Mouse (Mus musculus): ENCODE measurements around the gene Bpifb1.
A peak's percentile ranks its signal among the peaks of the same experiment; 100 is the strongest.
"Not testable (repeated sequence)": the region's sequence is repeated elsewhere in the genome, so short reads cannot be mapped to it uniquely, and the experiment has no call there.

Bpifb1 gene

GRCm38 (mm10) chr2:154190546-154191258, at the start of gene Bpifb1:
Gene Bpifb1 (plus strand): TSS chr2:154190818.
- no peak for DNase-seq

- no peak for DNase-seq
Measured at GRCm38 (mm10) chr2:154142580-154142979, 48.0 kb upstream of the Bpifb1 start, which contains the start of gene Bpifa1. Gene Bpifa1 (plus strand): TSS chr2:154142880.

GRCm38 (mm10) chr2:154143735-154144134, 46.9 kb upstream of the Bpifb1 start:
- DNase-seq = no peak

GRCm38 (mm10) chr2:154147496-154147895, 43.1 kb upstream of the Bpifb1 start:
- DNase-seq = no peak

GRCm38 (mm10) chr2:154158433-154158832, 32.2 kb upstream of the Bpifb1 start:
- DNase-seq = no peak

- no peak for DNase-seq
Measured at GRCm38 (mm10) chr2:154162307-154162706, 28.3 kb upstream of the Bpifb1 start, which contains the start of gene Bpifa5. Gene Bpifa5 (plus strand): TSS chr2:154162607.

GRCm38 (mm10) chr2:154163306-154163705, 27.3 kb upstream of the Bpifb1 start:
- peak; percentile 14 for DNase-seq

- no peak for DNase-seq
Measured at GRCm38 (mm10) chr2:154169172-154169571, 21.4 kb upstream of the Bpifb1 start.

GRCm38 (mm10) chr2:154171621-154172020, 19.0 kb upstream of the Bpifb1 start:
- no peak for DNase-seq

GRCm38 (mm10) chr2:154173313-154173712, 17.3 kb upstream of the Bpifb1 start:
- DNase-seq = peak; percentile 8

GRCm38 (mm10) chr2:154181900-154182299, 8.7 kb upstream of the Bpifb1 start:
- DNase-seq = not testable (repeated sequence)

GRCm38 (mm10) chr2:154183061-154183460, 7.6 kb upstream of the Bpifb1 start:
- not testable (repeated sequence) for DNase-seq

- no peak for DNase-seq
Measured at GRCm38 (mm10) chr2:154185319-154185718, 5.3 kb upstream of the Bpifb1 start.

GRCm38 (mm10) chr2:154185748-154186147, 4.9 kb upstream of the Bpifb1 start:
- no peak for DNase-seq

GRCm38 (mm10) chr2:154187468-154187867, 3.1 kb upstream of the Bpifb1 start:
- DNase-seq = no peak

GRCm38 (mm10) chr2:154189877-154190434, 662 bp upstream of the Bpifb1 start:
- no peak for DNase-seq

GRCm38 (mm10) chr2:154192141-154192540, 1.5 kb downstream of the Bpifb1 start:
- no peak for DNase-seq

- DNase-seq = no peak
Measured at GRCm38 (mm10) chr2:154193071-154193470, 2.5 kb downstream of the Bpifb1 start.

GRCm38 (mm10) chr2:154193994-154194504, 3.4 kb downstream of the Bpifb1 start:
- no peak for DNase-seq

- DNase-seq = no peak
Measured at GRCm38 (mm10) chr2:154197036-154197435, 6.4 kb downstream of the Bpifb1 start.

- no peak for DNase-seq
Measured at GRCm38 (mm10) chr2:154204630-154205029, 14.0 kb downstream of the Bpifb1 start.

GRCm38 (mm10) chr2:154206908-154207307, 16.3 kb downstream of the Bpifb1 start:
- DNase-seq = no peak

GRCm38 (mm10) chr2:154209112-154209511, 18.5 kb downstream of the Bpifb1 start:
- peak; percentile 14 for DNase-seq

GRCm38 (mm10) chr2:154211121-154211520, 20.5 kb downstream of the Bpifb1 start:
- no peak for DNase-seq
